Mouse (Mus musculus): ENCODE measurements around the gene Rpl3l. TPM values are rescaled to one million over a fixed set of nuclear protein-coding genes. Genes with fewer than 3 reads are reported as not detected.
A peak's percentile ranks its signal among the peaks of the same experiment; 100 is the strongest.

Gene Rpl3l
- polyA plus RNA-seq, 1 experiment from 2014 or later = not detected

- DNase-seq (ENCODE audit: low spot score) (no peak), ATAC-seq (ENCODE audit: insufficient number of reproducible peaks, low FRiP score, low TSS enrichment, low read depth) (no peak)
- Histone ChIP-seq H3K27me3 (ENCODE audit: control insufficient read depth, insufficient read depth, low read length) (no peaks in the 10 kb centered on the region), H3K4me3 (ENCODE audit: low read depth, low read length) (no peak overlapping the region), H3K27ac (replicated peaks; ENCODE audit: low read depth, low read length) (no peak overlapping the region), H3K4me2 (ENCODE audit: low read depth, severe bottlenecking) (no peak overlapping the region), H3K9me3 (ENCODE audit: control insufficient read depth, low read length) (no peaks in the 10 kb centered on the region), H3K4me1 (ENCODE audit: control insufficient read depth, insufficient read depth, low read length) (peaks cover 9% of the 10 kb centered on the region; the same call in 1 of the 2 replicates), H3K36me3 (ENCODE audit: control insufficient read depth, insufficient read depth, low read length) (no peaks in the 10 kb centered on the region), H3K9ac (ENCODE audit: low read length) (no peak overlapping the region)
- 81% methylated on average over 12 of the region's 12 CpGs for WGBS
Observed at GRCm38 (mm10) chr17:24732233-24732935, 4.8 kb downstream of the Rpl3l start.

- 88% methylated on average over 21 of the region's 21 CpGs for WGBS
- H3K9ac ChIP-seq (ENCODE audit: low read length) = no peak overlapping the region
Observed at GRCm38 (mm10) chr17:24733434-24734050, 5.9 kb downstream of the Rpl3l start.

GRCm38 (mm10) chr17:24734513-24734912, 6.9 kb downstream of the Rpl3l start:
- 90% methylated on average over 1 of the region's 1 CpGs for WGBS
- Histone ChIP-seq H3K4me2 (ENCODE audit: low read depth, severe bottlenecking) (no peak overlapping the region), H3K9ac (ENCODE audit: low read length) (no peak overlapping the region), H3K9me3 (ENCODE audit: control insufficient read depth, low read length) (no peaks in the 10 kb centered on the region), H3K4me3 (ENCODE audit: low read depth, low read length) (no peak overlapping the region), H3K4me1 (ENCODE audit: control insufficient read depth, insufficient read depth, low read length) (peaks cover 9% of the 10 kb centered on the region; the same call in 1 of the 2 replicates), H3K27ac (replicated peaks; ENCODE audit: low read depth, low read length) (no peak overlapping the region), H3K36me3 (ENCODE audit: control insufficient read depth, insufficient read depth, low read length) (no peaks in the 10 kb centered on the region), H3K27me3 (ENCODE audit: control insufficient read depth, insufficient read depth, low read length) (no peaks in the 10 kb centered on the region)
- no peak for ATAC-seq (ENCODE audit: insufficient number of reproducible peaks, low FRiP score, low TSS enrichment, low read depth)
- DNase-seq (ENCODE audit: low spot score) = no peak

More at GRCm38 (mm10) chr17:24733434-24734050, 5.9 kb downstream of the Rpl3l start:
- no peak for DNase-seq (ENCODE audit: low spot score)
- Histone ChIP-seq H3K4me3 (ENCODE audit: low read depth, low read length) (no peak overlapping the region), H3K4me2 (ENCODE audit: low read depth, severe bottlenecking) (no peak overlapping the region), H3K9me3 (ENCODE audit: control insufficient read depth, low read length) (no peaks in the 10 kb centered on the region), H3K4me1 (ENCODE audit: control insufficient read depth, insufficient read depth, low read length) (peaks cover 9% of the 10 kb centered on the region; the same call in 1 of the 2 replicates), H3K36me3 (ENCODE audit: control insufficient read depth, insufficient read depth, low read length) (no peaks in the 10 kb centered on the region), H3K27ac (replicated peaks; ENCODE audit: low read depth, low read length) (no peak overlapping the region), H3K27me3 (ENCODE audit: control insufficient read depth, insufficient read depth, low read length) (no peaks in the 10 kb centered on the region)
- no peak for ATAC-seq (ENCODE audit: insufficient number of reproducible peaks, low FRiP score, low TSS enrichment, low read depth)

GRCm38 (mm10) chr17:24735446-24735845, 7.8 kb downstream of the Rpl3l start:
- no peak for DNase-seq (ENCODE audit: low spot score)
- peaks cover 9% of the 10 kb centered on the region; the same call in 1 of the 2 replicates for H3K4me1 ChIP-seq (ENCODE audit: control insufficient read depth, insufficient read depth, low read length)
- H3K9ac ChIP-seq (ENCODE audit: low read length) = no peak overlapping the region
- H3K4me3 ChIP-seq (ENCODE audit: low read depth, low read length) = no peak overlapping the region; the same call in 1 of the 2 replicates
- no peak for ATAC-seq (ENCODE audit: insufficient number of reproducible peaks, low FRiP score, low TSS enrichment, low read depth)
- 86% methylated on average over 7 of the region's 7 CpGs for WGBS
- H3K36me3 ChIP-seq (ENCODE audit: control insufficient read depth, insufficient read depth, low read length) = no peaks in the 10 kb centered on the region; the same call in 1 of the 2 replicates
- H3K4me2 ChIP-seq (ENCODE audit: low read depth, severe bottlenecking) = no peak overlapping the region; the same call in 1 of the 2 replicates
- H3K27me3 ChIP-seq (ENCODE audit: control insufficient read depth, insufficient read depth, low read length) = no peaks in the 10 kb centered on the region
- H3K9me3 ChIP-seq (ENCODE audit: control insufficient read depth, low read length) = no peaks in the 10 kb centered on the region
- no peak overlapping the region for H3K27ac ChIP-seq (replicated peaks; ENCODE audit: low read depth, low read length)

GRCm38 (mm10) chr17:24736330-24737051, 8.9 kb downstream of the Rpl3l start, which contains the start of gene Msrb1:
TSS of gene Msrb1 (plus strand) at chr17:24736642.
- H3K27ac ChIP-seq (replicated peaks; ENCODE audit: low read depth, low read length) = no peak within 1 kb of the TSS
- H3K4me1 ChIP-seq (ENCODE audit: control insufficient read depth, insufficient read depth, low read length) = peaks cover 9% of the 10 kb centered on the region; the same call in 1 of the 2 replicates
- ATAC-seq (ENCODE audit: insufficient number of reproducible peaks, low FRiP score, low TSS enrichment, low read depth) (peak; percentile 95), DNase-seq (ENCODE audit: low spot score) (peak; percentile 94)
- H3K9me3 ChIP-seq (ENCODE audit: control insufficient read depth, low read length) = no peaks in the 10 kb centered on the region
- no peaks in the 10 kb centered on the region; the same call in 1 of the 2 replicates for H3K36me3 ChIP-seq (ENCODE audit: control insufficient read depth, insufficient read depth, low read length)
- H3K27me3 ChIP-seq (ENCODE audit: control insufficient read depth, insufficient read depth, low read length) = no peaks in the 10 kb centered on the region
- peak within 1 kb of the TSS; percentile 60 for H3K4me2 ChIP-seq (ENCODE audit: low read depth, severe bottlenecking)
- H3K4me3 ChIP-seq (ENCODE audit: low read depth, low read length) = peak within 1 kb of the TSS; percentile 58
- 2% methylated on average over 29 of the region's 29 CpGs for WGBS
- peak within 1 kb of the TSS; percentile 28 for H3K9ac ChIP-seq (ENCODE audit: low read length)

- DNase-seq (ENCODE audit: low spot score) = no peak
- ATAC-seq (ENCODE audit: insufficient number of reproducible peaks, low FRiP score, low TSS enrichment, low read depth) = no peak
- Histone ChIP-seq H3K4me2 (ENCODE audit: low read depth, severe bottlenecking) (peak overlapping the region; percentile 60), H3K27me3 (ENCODE audit: control insufficient read depth, insufficient read depth, low read length) (no peaks in the 10 kb centered on the region), H3K4me3 (ENCODE audit: low read depth, low read length) (peak overlapping the region; percentile 58), H3K36me3 (ENCODE audit: control insufficient read depth, insufficient read depth, low read length) (no peaks in the 10 kb centered on the region; the same call in 1 of the 2 replicates), H3K9ac (ENCODE audit: low read length) (peak overlapping the region; percentile 28), H3K9me3 (ENCODE audit: control insufficient read depth, low read length) (no peaks in the 10 kb centered on the region), H3K4me1 (ENCODE audit: control insufficient read depth, insufficient read depth, low read length) (peaks cover 9% of the 10 kb centered on the region; the same call in 1 of the 2 replicates), H3K27ac (replicated peaks; ENCODE audit: low read depth, low read length) (no peak overlapping the region)
- 30% methylated on average over 8 of the region's 8 CpGs for WGBS
Observed at GRCm38 (mm10) chr17:24737135-24737810, 9.7 kb downstream of the Rpl3l start.

GRCm38 (mm10) chr17:24738238-24738637, 10.6 kb downstream of the Rpl3l start:
- Histone ChIP-seq H3K4me3 (ENCODE audit: low read depth, low read length) (no peak overlapping the region), H3K9me3 (ENCODE audit: control insufficient read depth, low read length) (no peaks in the 10 kb centered on the region), H3K36me3 (ENCODE audit: control insufficient read depth, insufficient read depth, low read length) (no peaks in the 10 kb centered on the region; the same call in 1 of the 2 replicates), H3K27me3 (ENCODE audit: control insufficient read depth, insufficient read depth, low read length) (no peaks in the 10 kb centered on the region), H3K4me2 (ENCODE audit: low read depth, severe bottlenecking) (no peak overlapping the region), H3K27ac (replicated peaks; ENCODE audit: low read depth, low read length) (no peak overlapping the region), H3K9ac (ENCODE audit: low read length) (no peak overlapping the region), H3K4me1 (ENCODE audit: control insufficient read depth, insufficient read depth, low read length) (peaks cover 9% of the 10 kb centered on the region; the same call in 1 of the 2 replicates)
- ATAC-seq (ENCODE audit: insufficient number of reproducible peaks, low FRiP score, low TSS enrichment, low read depth) (no peak), DNase-seq (ENCODE audit: low spot score) (no peak)
- 83% methylated on average over 4 of the region's 4 CpGs for WGBS

GRCm38 (mm10) chr17:24739926-24740325, 12.3 kb downstream of the Rpl3l start:
- no peak overlapping the region for H3K9ac ChIP-seq (ENCODE audit: low read length)
- peaks cover 9% of the 10 kb centered on the region; the same call in 1 of the 2 replicates for H3K4me1 ChIP-seq (ENCODE audit: control insufficient read depth, insufficient read depth, low read length)
- 82% methylated on average over 8 of the region's 8 CpGs for WGBS
- no peaks in the 10 kb centered on the region for H3K9me3 ChIP-seq (ENCODE audit: control insufficient read depth, low read length)
- no peak overlapping the region for H3K4me2 ChIP-seq (ENCODE audit: low read depth, severe bottlenecking)
- ATAC-seq (ENCODE audit: insufficient number of reproducible peaks, low FRiP score, low TSS enrichment, low read depth) = no peak
- no peaks in the 10 kb centered on the region for H3K27me3 ChIP-seq (ENCODE audit: control insufficient read depth, insufficient read depth, low read length)
- H3K4me3 ChIP-seq (ENCODE audit: low read depth, low read length) = no peak overlapping the region
- H3K36me3 ChIP-seq (ENCODE audit: control insufficient read depth, insufficient read depth, low read length) = no peaks in the 10 kb centered on the region; the same call in 1 of the 2 replicates
- no peak for DNase-seq (ENCODE audit: low spot score)
- H3K27ac ChIP-seq (replicated peaks; ENCODE audit: low read depth, low read length) = no peak overlapping the region
